Mouse (Mus musculus) lung, postnatal 14 days (tissue): ENCODE results near the gene Dll4.

Experiments
- DNase-seq: peaks from one replicate; pipeline ENCODE4 v3.0.0; 2021

The Dll4 gene

GRCm38 (mm10) chr2:119312380-119312958 lies 13.1 kb upstream of the Dll4 start:
- DNase-seq = no peak

DNA sequence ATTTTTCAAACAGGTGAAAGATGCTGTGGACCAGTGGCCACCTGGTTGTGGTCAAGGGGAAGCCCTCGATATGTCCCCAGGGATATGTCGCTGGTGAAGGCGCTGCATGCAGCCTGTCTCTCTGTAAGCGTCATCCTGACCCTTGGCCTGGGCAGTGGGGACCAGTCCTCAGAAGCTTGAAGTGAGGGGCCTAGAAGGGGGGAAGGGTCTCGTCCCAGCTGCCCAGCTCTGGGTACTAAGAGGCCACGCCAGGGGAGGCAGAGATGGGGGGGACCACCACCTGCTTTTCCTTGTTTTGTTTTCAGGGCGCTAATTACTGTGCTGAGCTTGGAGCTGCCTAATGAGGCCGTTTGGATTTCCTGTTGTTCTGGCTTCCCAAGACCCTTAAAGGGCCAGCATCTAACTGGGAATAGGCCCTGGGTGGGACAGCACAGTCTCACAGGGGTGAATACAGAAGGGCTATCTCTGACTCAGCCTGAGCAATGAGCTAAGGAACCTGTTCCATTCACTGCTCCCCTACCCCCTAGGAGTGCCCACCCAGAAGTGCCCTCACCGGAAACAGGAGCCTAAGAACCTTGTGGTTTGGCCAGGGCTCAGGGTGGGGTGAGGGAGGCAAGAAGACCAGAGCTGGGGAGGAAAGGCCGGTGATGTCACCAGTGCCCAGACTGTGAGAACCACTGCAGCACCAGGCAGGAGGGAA lies 11.7 kb upstream of the Dll4 start:
- no peak for DNase-seq

GRCm38 (mm10) chr2:119314742-119315310 lies 10.8 kb upstream of the Dll4 start:
- no peak for DNase-seq

DNA sequence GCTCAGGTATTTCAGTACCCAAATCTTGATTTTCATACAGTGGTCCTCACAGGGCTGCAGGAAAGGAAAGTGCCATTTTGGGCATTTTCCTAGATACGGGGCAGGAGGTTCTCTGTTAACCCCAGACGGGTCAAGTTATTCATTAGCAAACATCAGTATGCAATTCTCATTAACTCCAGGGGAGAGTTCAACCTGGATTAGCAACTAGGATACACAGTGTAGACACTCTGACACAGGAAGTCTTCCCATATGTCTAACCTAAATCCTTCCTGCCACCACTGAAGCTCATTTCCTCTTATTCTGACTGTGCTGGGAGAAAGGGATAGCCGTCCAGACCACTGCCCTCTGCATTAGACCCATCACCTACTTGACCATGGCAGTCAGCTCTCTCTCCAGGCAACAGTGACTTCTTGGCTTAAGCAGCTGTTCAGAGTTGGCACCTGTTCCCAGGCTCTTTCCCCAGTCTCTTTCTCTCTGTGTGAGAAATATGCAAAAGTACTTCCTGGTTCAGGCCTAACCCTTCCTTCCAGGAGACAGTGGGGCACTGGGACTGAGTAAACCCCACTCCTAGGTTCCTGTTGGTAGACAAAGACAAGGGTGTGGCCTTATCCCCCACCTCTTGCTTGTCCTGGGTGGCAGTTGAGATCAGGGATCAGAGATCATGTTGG lies 7.4 kb upstream of the Dll4 start:
- no peak for DNase-seq

- DNase-seq = no peak
Measured at GRCm38 (mm10) chr2:119320571-119320970, 5.0 kb upstream of the Dll4 start.

DNA sequence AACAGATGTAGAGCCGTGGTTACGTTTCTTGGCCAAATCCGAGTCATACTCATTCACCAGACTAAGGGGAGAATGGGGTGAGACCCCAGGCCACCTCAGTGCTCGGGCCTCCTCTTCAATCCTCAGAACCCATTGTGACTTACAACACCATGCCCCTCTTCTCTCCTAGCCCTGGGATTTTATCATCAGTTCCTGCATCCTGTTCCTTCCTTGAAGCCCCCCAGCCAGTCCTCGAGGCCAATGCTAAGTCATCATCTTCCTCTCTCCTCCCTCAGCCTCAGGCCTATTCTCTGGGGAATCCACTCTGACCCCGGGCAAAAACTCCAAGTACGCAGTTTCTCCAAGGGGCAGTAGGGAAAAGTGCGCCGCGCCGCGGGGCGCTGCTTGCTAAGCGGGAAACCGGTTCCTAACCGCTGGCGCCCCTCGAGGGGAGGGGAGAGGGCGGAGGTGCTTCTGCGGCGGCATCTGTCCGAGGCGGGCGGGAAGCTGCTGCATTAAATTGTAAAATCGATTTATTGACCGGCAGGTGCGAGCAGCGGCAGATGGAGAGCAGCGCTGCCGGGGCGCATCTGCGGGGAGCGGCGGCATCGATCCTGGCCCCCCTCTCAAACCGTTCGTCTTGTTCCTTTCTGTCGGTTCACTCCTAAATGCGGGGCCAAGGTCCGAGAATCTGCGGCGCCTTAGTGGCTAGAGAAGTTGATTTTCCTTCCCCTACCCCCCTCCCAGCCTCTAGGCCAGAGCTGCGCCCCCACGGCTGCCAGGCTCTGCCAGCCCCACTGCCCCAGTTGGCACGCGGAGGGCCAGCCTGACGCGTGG lies 3.6 kb upstream of the Dll4 start:
- DNase-seq = no peak

- no peak for DNase-seq
Measured at GRCm38 (mm10) chr2:119322587-119323300, 2.8 kb upstream of the Dll4 start.

DNA sequence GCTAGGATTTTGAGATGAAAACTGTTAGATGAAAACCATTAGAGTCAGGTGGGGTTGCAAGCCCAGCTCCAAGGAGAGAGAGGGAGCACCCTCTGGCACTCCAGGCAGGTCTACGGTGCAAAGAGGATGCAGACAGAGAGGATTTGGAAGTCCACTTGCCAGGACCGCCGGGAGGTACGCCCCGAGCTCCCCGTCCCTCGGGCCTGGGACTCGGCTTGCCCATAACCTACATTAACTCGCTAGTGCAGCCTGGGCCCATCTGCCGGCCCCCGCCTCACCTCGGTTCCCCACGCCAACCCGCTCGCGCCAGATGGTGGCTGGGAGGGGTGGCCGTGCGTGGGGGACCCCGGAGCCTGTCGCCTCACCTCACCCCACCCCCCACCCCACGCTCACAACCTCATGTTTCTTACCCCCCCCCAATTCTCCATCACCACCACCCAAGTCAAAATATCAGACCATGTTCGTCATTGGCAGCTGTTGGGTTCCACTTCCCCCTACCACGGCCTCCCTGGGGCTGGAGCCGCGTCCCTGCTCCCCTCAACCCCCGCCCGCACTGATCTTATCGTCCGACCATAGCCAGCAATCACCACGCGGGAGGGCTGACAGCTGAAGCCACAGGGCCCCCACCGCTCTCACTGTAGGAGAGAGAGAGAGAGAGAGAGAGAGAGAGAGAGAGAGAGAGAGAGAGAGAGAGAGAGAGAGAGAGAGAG lies 1.6 kb upstream of the Dll4 start:
- DNase-seq = no peak

DNA sequence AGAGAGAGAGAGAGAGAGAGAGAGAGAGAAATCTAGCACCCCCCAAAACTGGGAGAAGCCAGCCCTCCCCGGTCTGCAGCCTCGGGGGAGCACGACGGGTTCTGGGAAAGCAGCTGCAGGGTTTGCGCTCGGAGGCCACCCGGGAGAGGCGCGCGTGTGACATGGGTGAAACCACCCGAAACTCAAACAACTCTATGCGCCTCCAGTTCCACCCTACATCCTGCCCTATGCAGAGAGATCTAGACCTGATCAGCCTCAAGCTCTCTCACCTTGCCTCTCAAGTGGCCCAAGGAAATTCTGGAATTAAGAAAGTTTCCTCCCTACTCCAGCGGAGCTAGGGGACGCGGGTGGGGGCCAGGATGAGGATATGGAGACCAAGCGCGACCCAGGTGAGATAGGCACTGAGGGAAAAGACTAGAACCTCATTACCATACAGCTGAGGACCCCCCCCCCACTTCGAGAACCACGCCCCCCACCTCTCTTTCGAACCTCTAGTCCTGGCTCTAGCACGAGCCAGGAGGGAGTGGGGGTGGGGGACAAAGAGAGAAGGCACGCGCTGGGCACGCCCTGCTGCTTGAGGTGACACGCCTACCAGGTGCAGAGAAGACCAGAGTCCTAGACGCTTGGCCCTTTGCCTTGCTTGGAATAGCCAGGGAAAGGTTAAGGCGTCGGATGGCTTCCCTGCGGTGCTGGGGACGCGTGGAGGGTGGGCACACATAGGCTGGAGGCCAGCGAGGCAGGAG lies 837 bp upstream of the Dll4 start:
- DNase-seq = no peak

DNA sequence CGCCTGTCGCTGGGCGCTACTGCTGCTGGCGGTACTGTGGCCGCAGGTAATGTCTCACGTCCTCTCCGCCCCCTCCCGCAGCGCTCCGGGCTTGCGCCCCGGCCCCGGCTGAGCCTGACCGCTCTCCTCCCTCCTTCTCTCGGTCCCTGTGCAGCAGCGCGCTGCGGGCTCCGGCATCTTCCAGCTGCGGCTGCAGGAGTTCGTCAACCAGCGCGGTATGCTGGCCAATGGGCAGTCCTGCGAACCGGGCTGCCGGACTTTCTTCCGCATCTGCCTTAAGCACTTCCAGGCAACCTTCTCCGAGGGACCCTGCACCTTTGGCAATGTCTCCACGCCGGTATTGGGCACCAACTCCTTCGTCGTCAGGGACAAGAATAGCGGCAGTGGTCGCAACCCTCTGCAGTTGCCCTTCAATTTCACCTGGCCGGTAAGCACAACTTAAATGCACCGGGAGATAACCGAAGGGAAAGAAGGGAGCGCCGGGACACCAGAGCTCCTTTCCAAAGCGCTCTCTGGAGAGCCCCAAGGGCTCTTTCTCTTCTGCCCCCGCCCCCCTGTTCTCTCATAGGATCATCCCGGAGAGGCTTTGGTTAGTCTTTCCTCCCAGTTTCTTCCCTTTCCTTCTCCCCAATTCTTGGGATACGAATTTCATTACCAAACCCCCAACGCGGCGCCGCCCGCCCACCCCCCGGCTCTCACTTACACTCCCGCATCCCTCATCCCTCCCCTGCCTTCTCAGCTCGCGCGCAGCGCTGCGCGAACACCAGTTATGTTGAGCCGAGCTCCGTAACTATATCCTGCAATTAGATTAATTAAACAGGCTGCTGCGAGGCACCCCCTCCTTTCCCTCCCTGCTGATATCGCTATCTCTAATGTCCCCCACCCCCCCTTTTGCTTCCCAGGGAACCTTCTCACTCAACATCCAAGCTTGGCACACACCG lies 847 bp downstream of the Dll4 start:
- no peak for DNase-seq

GRCm38 (mm10) chr2:119327102-119327480 lies 1.5 kb downstream of the Dll4 start:
- DNase-seq = peak; percentile 77

GRCm38 (mm10) chr2:119327942-119328526 lies 2.5 kb downstream of the Dll4 start:
- DNase-seq = no peak

GRCm38 (mm10) chr2:119328546-119328945 lies 3.0 kb downstream of the Dll4 start:
- DNase-seq = no peak

DNA sequence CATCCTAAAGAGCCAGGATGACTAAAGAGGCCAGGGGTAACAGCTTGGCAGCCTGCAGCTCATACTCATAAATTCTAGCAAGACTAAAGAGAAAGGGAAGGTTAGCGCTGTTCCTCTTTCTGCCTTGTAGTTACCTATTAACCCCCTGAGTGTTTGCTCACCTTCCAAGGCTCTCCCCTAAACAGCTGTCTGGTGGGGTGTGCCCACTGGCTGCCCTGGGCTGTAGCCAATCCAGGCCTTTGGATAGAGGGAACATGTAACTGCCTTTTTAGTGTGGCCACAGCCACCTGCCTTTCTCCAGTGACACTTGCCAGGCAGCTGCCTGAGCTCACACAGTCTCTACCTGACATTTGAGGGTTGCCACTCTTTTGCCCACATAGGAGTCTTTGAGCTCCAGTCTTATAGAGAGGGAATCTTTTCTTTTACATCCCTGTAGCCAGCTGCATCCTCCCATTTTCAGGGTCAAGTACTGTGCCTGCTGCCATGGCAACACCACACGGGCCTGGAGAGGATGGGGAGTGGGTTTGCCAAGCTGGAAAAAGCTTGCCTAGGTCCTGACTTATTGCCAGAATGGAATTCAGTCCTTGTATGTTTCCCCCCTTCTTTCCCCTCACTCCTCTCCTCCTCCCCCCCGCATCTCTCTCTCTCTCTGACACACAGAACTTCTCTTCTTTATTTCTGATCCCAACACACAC lies 3.7 kb downstream of the Dll4 start:
- no peak for DNase-seq

- DNase-seq = no peak
Measured at GRCm38 (mm10) chr2:119330795-119331194, 5.2 kb downstream of the Dll4 start.

- DNase-seq = no peak
Measured at GRCm38 (mm10) chr2:119332177-119332661, 6.6 kb downstream of the Dll4 start.

DNA sequence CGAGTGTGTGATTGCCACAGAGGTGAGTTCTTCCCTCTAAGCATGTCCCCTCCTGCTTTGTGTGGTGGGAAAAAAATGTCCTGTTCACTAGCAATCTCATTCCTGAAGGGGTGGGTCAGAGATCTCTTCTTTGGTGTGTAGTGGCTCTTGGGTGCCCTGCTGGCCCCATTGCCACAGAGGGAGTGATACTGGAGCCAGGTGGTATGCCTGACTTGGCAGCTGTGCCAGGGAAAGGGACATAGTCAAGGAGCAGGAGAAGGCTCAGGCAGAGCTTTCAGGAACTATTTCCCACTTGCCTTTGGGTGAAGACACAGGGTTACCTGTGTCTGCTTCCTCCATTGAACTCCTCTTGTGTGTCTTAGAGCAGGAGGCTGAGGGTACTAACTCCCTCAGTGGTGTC lies 8.6 kb downstream of the Dll4 start:
- no peak for DNase-seq

DNA sequence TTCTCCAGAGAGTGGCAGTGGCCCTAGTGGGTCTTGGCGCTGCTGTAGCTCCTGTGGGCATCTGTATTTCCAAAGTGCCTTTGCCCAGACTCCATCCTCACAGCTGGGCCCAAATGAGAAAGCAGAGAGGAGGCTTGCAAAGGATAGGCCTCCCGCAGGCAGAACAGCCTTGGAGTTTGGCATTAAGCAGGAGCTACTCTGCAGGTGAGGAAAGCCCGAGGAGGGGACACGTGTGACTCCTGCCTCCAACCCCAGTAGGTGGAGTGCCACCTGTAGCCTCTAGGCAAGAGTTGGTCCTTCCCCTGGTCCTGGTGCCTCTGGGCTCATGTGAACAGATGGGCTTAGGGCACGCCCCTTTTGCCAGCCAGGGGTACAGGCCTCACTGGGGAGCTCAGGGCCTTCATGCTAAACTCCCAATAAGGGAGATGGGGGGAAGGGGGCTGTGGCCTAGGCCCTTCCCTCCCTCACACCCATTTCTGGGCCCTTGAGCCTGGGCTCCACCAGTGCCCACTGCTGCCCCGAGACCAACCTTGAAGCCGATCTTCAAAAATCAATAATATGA lies 9.5 kb downstream of the Dll4 start:
- no peak for DNase-seq
